ENCODE assay signal across 9 mouse cellular contexts in genomic region chr4:43823845-43824337, GRCm38 (mm10). TPM values are rescaled to one million over a fixed set of nuclear protein-coding genes. Genes with fewer than 3 reads are reported as not detected.
DNase-seq lines count a peak whose midpoint lies in the region; ATAC-seq and TF ChIP-seq lines count a peak whose summit lies in the region.
"Had no signal": no experiment of that assay in that cellular context is flagged by ENCODE, and none has a peak within 500 bp of the region (broad histone marks: within the 10 kb centered on the region; RNA-seq: fewer than 3 reads in every experiment).

Gene Olfr156, minus strand, starts transcription at chr4:43823895.

- DNase-seq in kidney, adult 2 months: no peak
- DNase-seq in kidney, adult 9 months: no peak
- peak; percentile 60 for DNase-seq in adipocyte (ENCODE audit: low spot score)
- DNase-seq in liver, embryonic 14.5 days (ENCODE audit: low read depth in 3 of 3, low spot score in 3 of 3): no peak
- DNase-seq in spleen, adult 12 weeks (ENCODE audit: low spot score): no peak
- no peak for DNase-seq in layer of hippocampus, adult 9-10 months (ENCODE audit: low spot score)

- no peak within 1 kb of the TSS for H3K4me3 ChIP-seq in kidney, adult 2 months (ENCODE audit: insufficient read depth, low read depth, low read length)
- no peak within 1 kb of the TSS for H3K4me3 ChIP-seq in ES-Bruce4 (ENCODE audit: low read depth, low read length)
- H3K4me3 ChIP-seq in liver, embryonic 14.5 days (ENCODE audit: insufficient read depth in 1 of 2, low read depth in 2 of 2, low read length in 2 of 2): no peak within 1 kb of the TSS
- H3K4me3 ChIP-seq: limb, embryonic 15.5 days had no signal

- no peak within 1 kb of the TSS for H3K9ac ChIP-seq in ES-Bruce4 (ENCODE audit: low read depth, poor library complexity, severe bottlenecking)
- no peak within 1 kb of the TSS for H3K9ac ChIP-seq in liver, embryonic 14.5 days (replicated peaks)
- H3K9ac ChIP-seq: limb, embryonic 15.5 days had no signal

- no peak within 1 kb of the TSS for H3K27ac ChIP-seq in kidney, adult 2 months (ENCODE audit: insufficient read depth, low read depth, low read length)
- no peak within 1 kb of the TSS for H3K27ac ChIP-seq in ES-Bruce4 (ENCODE audit: insufficient read depth, low read length)
- H3K27ac ChIP-seq in liver, embryonic 14.5 days: no peak within 1 kb of the TSS
- H3K27ac ChIP-seq: limb, embryonic 15.5 days had no signal

- H3K36me3 ChIP-seq in kidney, adult 2 months (ENCODE audit: control insufficient read depth, insufficient read depth, low read length): no peaks in the 10 kb centered on the region
- no peaks in the 10 kb centered on the region for H3K36me3 ChIP-seq in ES-Bruce4 (ENCODE audit: control insufficient read depth, insufficient read depth, low read length, poor library complexity, severe bottlenecking)
- H3K36me3 ChIP-seq in liver, embryonic 14.5 days (replicated peaks; ENCODE audit: control insufficient read depth, insufficient read depth, low read depth): no peaks in the 10 kb centered on the region
- H3K36me3 ChIP-seq: limb, embryonic 15.5 days had no signal

- no peaks in the 10 kb centered on the region for H3K9me3 ChIP-seq in ES-Bruce4 (replicated peaks; ENCODE audit: control insufficient read depth, insufficient read depth, low read length, poor library complexity, severe bottlenecking)
- no peaks in the 10 kb centered on the region for H3K9me3 ChIP-seq in liver, embryonic 14.5 days (ENCODE audit: control insufficient read depth, low read length)
- H3K9me3 ChIP-seq: limb, embryonic 15.5 days had no signal

- WGBS in kidney, adult 2 months: 21% methylated on average over 7 of the region's 7 CpGs
- WGBS in liver, embryonic 14.5 days (ENCODE audit: insufficient replicate concordance): 26% methylated on average over 7 of the region's 7 CpGs

- no peak within 1 kb of the TSS for H3K4me2 ChIP-seq in liver, embryonic 14.5 days (ENCODE audit: low read depth)
- H3K4me2 ChIP-seq: limb, embryonic 15.5 days had no signal

- no peaks in the 10 kb centered on the region for H3K27me3 ChIP-seq in kidney, adult 2 months (replicated peaks; ENCODE audit: control insufficient read depth, insufficient read depth, low read length)
- H3K27me3 ChIP-seq in ES-Bruce4 (ENCODE audit: control insufficient read depth, insufficient read depth, low read length, poor library complexity, severe bottlenecking): no peaks in the 10 kb centered on the region
- no peaks in the 10 kb centered on the region for H3K27me3 ChIP-seq in liver, embryonic 14.5 days (ENCODE audit: control insufficient read depth, insufficient read depth, low read length)
- H3K27me3 ChIP-seq: limb, embryonic 15.5 days had no signal

- peak; percentile 44; the same call in 1 of the 2 replicates for TF ChIP-seq CTCF in kidney, adult 2 months (conservative IDR thresholded peaks at IDR 0.05; ENCODE audit: insufficient read depth, insufficient read length, low read depth, low read length)
- peak; percentile 69 for TF ChIP-seq CTCF in ES-Bruce4 (IDR thresholded peaks at IDR 0.05; ENCODE audit: low read depth, low read length)
- TF ChIP-seq CTCF in liver, embryonic 14.5 days (IDR thresholded peaks at IDR 0.05; ENCODE audit: low read depth): peak; percentile 60

- no peak for TF ChIP-seq EP300 in ES-Bruce4 (IDR thresholded peaks at IDR 0.05; ENCODE audit: insufficient read depth, low read depth, low read length)
- TF ChIP-seq EP300 in liver, embryonic 14.5 days (IDR thresholded peaks at IDR 0.05; ENCODE audit: low read depth): no peak

- TF ChIP-seq POLR2A in kidney, adult 2 months (IDR thresholded peaks at IDR 0.05; ENCODE audit: low read depth, low read length): no peak
- TF ChIP-seq POLR2A in ES-Bruce4 (IDR thresholded peaks at IDR 0.05; ENCODE audit: insufficient read depth, low read length): no peak

- ATAC-seq in liver, embryonic 14.5 days (ENCODE audit: insufficient read depth): no peak

- no peaks in the 10 kb centered on the region for H3K4me1 ChIP-seq in kidney, adult 2 months (ENCODE audit: control insufficient read depth, insufficient read depth, low read length)
- H3K4me1 ChIP-seq in ES-Bruce4 (ENCODE audit: control insufficient read depth, insufficient read depth, low read length): no peaks in the 10 kb centered on the region
- H3K4me1 ChIP-seq in liver, embryonic 14.5 days (replicated peaks; ENCODE audit: control insufficient read depth in 2 of 2, insufficient read depth in 2 of 2, low read length in 1 of 2): no peaks in the 10 kb centered on the region

RNA-seq across cellular contexts. Expression of gene Olfr156, which starts in this region (rescaled TPM):
- not detected in 2 replicates for polyA plus RNA-seq in kidney, adult 2 months (2012; rRNA removed)
- polyA plus RNA-seq in ES-Bruce4 (2011; ENCODE audit: insufficient read depth, insufficient read length, low read depth, missing spikeins): not detected in 2 replicates
- polyA plus RNA-seq in liver, embryonic 14.5 days (2012; rRNA removed): not detected in 2 replicates
- not detected in 2 replicates for polyA plus RNA-seq in liver, embryonic 14.5 days (2014; fragmentation: Nextera tagmentation; extraction: Ambion mirVana)
- polyA plus RNA-seq: limb, embryonic 15.5 days; stomach, embryonic 14.5 days had no signal
